In genomic region chr14:54205904-54206303, GRCm38 (mm10) we compare ENCODE assay signal across 22 mouse cellular contexts. TPM values are rescaled to one million over a fixed set of nuclear protein-coding genes. Genes with fewer than 3 reads are reported as not detected.
DNase-seq lines count a peak whose midpoint lies in the region; ATAC-seq and TF ChIP-seq lines count a peak whose summit lies in the region.
"Had no signal": no experiment of that assay in that cellular context is flagged by ENCODE, and none has a peak within 500 bp of the region (broad histone marks: within the 10 kb centered on the region; RNA-seq: fewer than 3 reads in every experiment).

No protein-coding gene starts in this region.

- peak overlapping the region; percentile 3; the same call in 1 of the 2 replicates for H3K27ac ChIP-seq in intestine, embryonic 14.5 days (ENCODE audit: low read depth)
- H3K27ac ChIP-seq in intestine, embryonic 16.5 days (ENCODE audit: low read length), result no peak overlapping the region
- peak overlapping the region; percentile 64 for H3K27ac ChIP-seq in spleen, adult 2 months (ENCODE audit: insufficient read depth, low read length)
- H3K27ac ChIP-seq in gastrocnemius, adult 2 months, result no peak overlapping the region
- H3K27ac ChIP-seq: embryonic facial prominence, embryonic 15.5 days; forebrain, embryonic 10.5 days; heart, adult 2 months; hindbrain, embryonic 15.5 days had no signal

- H3K9ac ChIP-seq in intestine, embryonic 14.5 days (ENCODE audit: low read length), result no peak overlapping the region
- no peak overlapping the region for H3K9ac ChIP-seq in intestine, embryonic 16.5 days (ENCODE audit: low read depth, low read length)
- H3K9ac ChIP-seq: embryonic facial prominence, embryonic 15.5 days; heart, embryonic 13.5 days; hindbrain, embryonic 15.5 days had no signal

- H3K4me1 ChIP-seq in intestine, embryonic 14.5 days (replicated peaks; ENCODE audit: control insufficient read depth, insufficient read depth, low read length), result peaks cover 24% of the 10 kb centered on the region
- peaks cover 5% of the 10 kb centered on the region; the same call in 1 of the 2 replicates for H3K4me1 ChIP-seq in intestine, embryonic 16.5 days (ENCODE audit: control insufficient read depth, insufficient read depth, low read length)
- H3K4me1 ChIP-seq in spleen, adult 2 months (ENCODE audit: control insufficient read depth, insufficient read depth, insufficient read length), result no peaks in the 10 kb centered on the region
- H3K4me1 ChIP-seq: embryonic facial prominence, embryonic 15.5 days; forebrain, embryonic 10.5 days; hindbrain, embryonic 15.5 days had no signal

- no peaks in the 10 kb centered on the region for H3K9me3 ChIP-seq in intestine, embryonic 14.5 days (ENCODE audit: control insufficient read depth, low read length)
- H3K9me3 ChIP-seq in intestine, embryonic 16.5 days (ENCODE audit: control insufficient read depth, low read length), result no peaks in the 10 kb centered on the region
- H3K9me3 ChIP-seq: embryonic facial prominence, embryonic 15.5 days; forebrain, embryonic 10.5 days; heart, embryonic 13.5 days; hindbrain, embryonic 15.5 days had no signal

- WGBS in intestine, embryonic 14.5 days, result 30% methylated on average over 6 of the region's 6 CpGs
- WGBS in intestine, embryonic 16.5 days, result 46% methylated on average over 6 of the region's 6 CpGs
- WGBS in spleen, adult 2 months, result 77% methylated on average over 6 of the region's 6 CpGs

- intact Hi-C loops in gastrocnemius, adult 2 months (cut with DNase I), result no loop called here

- H3K27me3 ChIP-seq in intestine, embryonic 14.5 days (replicated peaks; ENCODE audit: control insufficient read depth, insufficient read depth, low read length), result no peaks in the 10 kb centered on the region
- no peaks in the 10 kb centered on the region for H3K27me3 ChIP-seq in intestine, embryonic 16.5 days (replicated peaks; ENCODE audit: control insufficient read depth, insufficient read depth, low read length)
- no peaks in the 10 kb centered on the region for H3K27me3 ChIP-seq in spleen, adult 2 months (ENCODE audit: control insufficient read depth, insufficient read depth, low read length)
- H3K27me3 ChIP-seq: embryonic facial prominence, embryonic 15.5 days; heart, embryonic 13.5 days; hindbrain, embryonic 15.5 days had no signal

- TF ChIP-seq CTCF in spleen, adult 2 months (IDR thresholded peaks at IDR 0.05; ENCODE audit: extremely low read depth, insufficient read depth, insufficient read length, insufficient replicate concordance), result no peak
- no peak for TF ChIP-seq CTCF in gastrocnemius, adult 2 months (IDR thresholded peaks at IDR 0.05)

- peak; percentile 30 for DNase-seq in embryo, embryonic 10 days (ENCODE audit: low spot score)
- no peak for DNase-seq in embryo, embryonic 10.5 days (ENCODE audit: low spot score)
- DNase-seq in intestine, embryonic 14.5 days (ENCODE audit: low spot score), result no peak
- DNase-seq in spleen, adult 2 months (ENCODE audit: low read depth in 1 of 2, low spot score in 2 of 2), result no peak
- no peak for DNase-seq in spleen, postnatal 36 days (ENCODE audit: low spot score in 2 of 2)
- DNase-seq in induced T-regulatory cell, adult 2 months (ENCODE audit: low read depth), result peak; percentile 69
- no peak for DNase-seq in gastrocnemius, adult 2 months
- DNase-seq: adrenal gland, adult 8-10 months; cerebellum, adult 11 months; cerebellum, adult 8-10 months; cerebellum, postnatal 14 days; gastrocnemius, postnatal 36 days; heart, adult 2 months; heart, postnatal 36 days had no signal

- no peak for TF ChIP-seq POLR2A in spleen, adult 2 months (IDR thresholded peaks at IDR 0.05; ENCODE audit: low read depth, low read length)

- ATAC-seq in intestine, embryonic 14.5 days (replicated peaks; ENCODE audit: low FRiP score, low TSS enrichment, low read depth), result no peak
- ATAC-seq in intestine, embryonic 16.5 days, result no peak
- ATAC-seq: forebrain, embryonic 14.5 days; inflammation-experienced regulatory T-cells, adult 6 months had no signal

- H3K4me2 ChIP-seq in intestine, embryonic 14.5 days (ENCODE audit: low read length), result no peak overlapping the region
- no peak overlapping the region for H3K4me2 ChIP-seq in intestine, embryonic 16.5 days (ENCODE audit: low read depth, low read length)
- H3K4me2 ChIP-seq: embryonic facial prominence, embryonic 15.5 days; heart, embryonic 13.5 days; hindbrain, embryonic 15.5 days had no signal

- no peaks in the 10 kb centered on the region for H3K36me3 ChIP-seq in intestine, embryonic 14.5 days (ENCODE audit: control insufficient read depth, insufficient read depth, low read length)
- H3K36me3 ChIP-seq in intestine, embryonic 16.5 days (ENCODE audit: control insufficient read depth, insufficient read depth, low read length), result no peaks in the 10 kb centered on the region
- no peaks in the 10 kb centered on the region for H3K36me3 ChIP-seq in spleen, adult 2 months (ENCODE audit: control insufficient read depth, insufficient read depth, low read length)
- H3K36me3 ChIP-seq: embryonic facial prominence, embryonic 15.5 days; forebrain, embryonic 10.5 days; heart, embryonic 13.5 days; hindbrain, embryonic 15.5 days had no signal

- H3K4me3 ChIP-seq in intestine, embryonic 14.5 days (ENCODE audit: low read depth, low read length), result no peak overlapping the region
- H3K4me3 ChIP-seq in intestine, embryonic 16.5 days (ENCODE audit: low read length), result no peak overlapping the region
- H3K4me3 ChIP-seq in spleen, adult 2 months (ENCODE audit: extremely low read depth, insufficient read depth, insufficient read length), result no peak overlapping the region
- H3K4me3 ChIP-seq in gastrocnemius, adult 2 months, result no peak overlapping the region
- H3K4me3 ChIP-seq: embryonic facial prominence, embryonic 15.5 days; erythroblast, embryonic 14.5 days; forebrain, embryonic 10.5 days; heart, adult 2 months; heart, embryonic 13.5 days; hindbrain, embryonic 15.5 days had no signal

RNA-seq across cellular contexts. Expression of gene Dad1, which starts 48.0 kb away (rescaled TPM):
- 414 and 449 TPM in 2 replicates for polyA plus RNA-seq in intestine, embryonic 14.5 days (2014; fragmentation: Nextera tagmentation; extraction: Ambion mirVana)
- 489 and 514 TPM in 2 replicates for polyA plus RNA-seq in intestine, embryonic 16.5 days (2015; fragmentation: Nextera tagmentation; extraction: Ambion mirVana)
- polyA plus RNA-seq in spleen, adult 2 months (2012; rRNA removed), result 309 and 372 TPM in 2 replicates
- total RNA-seq in gastrocnemius, adult 2 months (2021), result 10 to 100 TPM; 68.3 to 77.9 TPM

RNA-seq across cellular contexts. Expression of gene Abhd4, which starts 48.1 kb away (rescaled TPM):
- polyA plus RNA-seq in intestine, embryonic 14.5 days (2014; fragmentation: Nextera tagmentation; extraction: Ambion mirVana), result 46.9 and 53.5 TPM in 2 replicates
- polyA plus RNA-seq in intestine, embryonic 16.5 days (2015; fragmentation: Nextera tagmentation; extraction: Ambion mirVana), result 47.4 and 47.8 TPM in 2 replicates
- polyA plus RNA-seq in spleen, adult 2 months (2012; rRNA removed), result 17.9 and 23.4 TPM in 2 replicates
- total RNA-seq in gastrocnemius, adult 2 months (2021), result 10 to 100 TPM; 18.9 to 19.3 TPM

Comparison
In these comparisons a context has a peak if more than half of its experiments do, and no peak if none do; other contexts are left out.
1. DNase-seq: peak in embryo, embryonic 10 days (single experiment) and induced T-regulatory cell, adult 2 months (single experiment); none in embryo, embryonic 10.5 days (single experiment), intestine, embryonic 14.5 days (single experiment), spleen, adult 2 months (0 of 2), spleen, postnatal 36 days (0 of 2) and gastrocnemius, adult 2 months (single experiment).
2. H3K27ac ChIP-seq: peak in intestine, embryonic 14.5 days (single experiment) and spleen, adult 2 months (single experiment); none in intestine, embryonic 16.5 days (single experiment) and gastrocnemius, adult 2 months (single experiment).